In the genomic region with DNA sequence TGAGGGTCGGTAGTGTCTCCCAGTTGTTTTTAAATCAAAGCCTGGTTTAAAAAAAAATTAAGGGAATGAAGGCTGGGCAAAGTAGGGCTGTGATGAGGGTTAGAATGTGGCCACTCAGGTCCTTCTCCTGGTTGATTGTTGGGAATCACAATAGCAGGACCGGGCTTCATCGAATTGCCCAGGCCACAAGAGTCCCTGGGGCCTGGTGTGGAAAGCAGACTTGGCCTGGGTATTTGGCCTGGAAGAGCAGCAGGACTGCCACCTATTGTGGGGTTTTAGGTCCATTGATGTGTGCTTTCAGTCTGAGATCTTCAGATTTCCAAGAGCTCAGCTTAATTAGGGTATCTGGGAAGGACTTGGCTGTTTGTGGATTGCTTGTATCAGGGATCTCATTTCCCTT, we compare ENCODE assay signal across 7 mouse cellular contexts. TPM values are rescaled to one million over a fixed set of nuclear protein-coding genes. Genes with fewer than 3 reads are reported as not detected.
A peak's percentile ranks its signal among the peaks of the same experiment; 100 is the strongest.
DNase-seq lines count a peak whose midpoint lies in the region; ATAC-seq and TF ChIP-seq lines count a peak whose summit lies in the region.

No protein-coding gene starts in this region.

- intact Hi-C loops in left cerebral cortex, postnatal 10 days (cut with DNase I): loop anchor here (5.0 kb wide), 1 partner anchor 65 kb away; the partner anchor contains the start of genes Rangap1 and Zc3h7b

- H3K27me3 ChIP-seq in lung, embryonic 15.5 days: no peaks in the 10 kb centered on the region
- no peaks in the 10 kb centered on the region for H3K27me3 ChIP-seq in limb, embryonic 11.5 days (ENCODE audit: control insufficient read depth, insufficient read depth, low read length)
- no peaks in the 10 kb centered on the region for H3K27me3 ChIP-seq in stomach, embryonic 15.5 days (replicated peaks)

- WGBS in lung, embryonic 15.5 days: 44% methylated on average over 3 of the region's 3 CpGs
- WGBS in limb, embryonic 11.5 days: 53% methylated on average over 3 of the region's 3 CpGs
- WGBS in stomach, embryonic 15.5 days: 43% methylated on average over 3 of the region's 3 CpGs

- H3K4me1 ChIP-seq in lung, embryonic 15.5 days: peaks cover 42% of the 10 kb centered on the region
- peaks cover 6% of the 10 kb centered on the region for H3K4me1 ChIP-seq in embryonic fibroblast, embryonic 13.5 days (ENCODE audit: control insufficient read depth, insufficient read depth, low read length)
- H3K4me1 ChIP-seq in limb, embryonic 11.5 days (ENCODE audit: control insufficient read depth, insufficient read depth, low read length): 0 out of 2 replicates have a peak, but pooled peaks cover 6% of the 10 kb centered on the region
- H3K4me1 ChIP-seq in stomach, embryonic 15.5 days: peaks cover 14% of the 10 kb centered on the region

- DNase-seq in lung, postnatal 25 days (ENCODE audit: low spot score): no peak
- no peak for DNase-seq in limb, embryonic 11.5 days (ENCODE audit: low spot score)
- no peak for DNase-seq in left cerebral cortex, postnatal 10 days (ENCODE audit: extremely low spot score in 1 of 2, low spot score in 2 of 2)

- ATAC-seq in lung, embryonic 15.5 days (ENCODE audit: borderline replicate concordance, extremely low read depth, low FRiP score, low TSS enrichment): no peak
- no peak for ATAC-seq in limb, embryonic 11.5 days (ENCODE audit: insufficient number of reproducible peaks, low FRiP score, low TSS enrichment, low read depth)
- no peak for ATAC-seq in stomach, embryonic 15.5 days (ENCODE audit: insufficient read depth, low FRiP score, low read depth)
- no peak for ATAC-seq in inflammation-experienced regulatory T-cells, adult 6 months

- no peaks in the 10 kb centered on the region for H3K9me3 ChIP-seq in lung, embryonic 15.5 days
- no peaks in the 10 kb centered on the region for H3K9me3 ChIP-seq in limb, embryonic 11.5 days (ENCODE audit: control insufficient read depth, low read length)
- no peaks in the 10 kb centered on the region for H3K9me3 ChIP-seq in stomach, embryonic 15.5 days

- peak overlapping the region; percentile 94 for H3K4me2 ChIP-seq in lung, embryonic 15.5 days
- H3K4me2 ChIP-seq in limb, embryonic 11.5 days (ENCODE audit: low read depth, severe bottlenecking): peak overlapping the region; percentile 81
- peak overlapping the region; percentile 72 for H3K4me2 ChIP-seq in stomach, embryonic 15.5 days

- 0 out of 2 replicates have a peak overlapping the region, but pooled peaks have one; percentile 97 for H3K27ac ChIP-seq in lung, embryonic 15.5 days
- H3K27ac ChIP-seq in embryonic fibroblast, embryonic 13.5 days (ENCODE audit: insufficient read depth, low read length): peak overlapping the region; percentile 74
- H3K27ac ChIP-seq in limb, embryonic 11.5 days (replicated peaks; ENCODE audit: low read depth, low read length): no peak overlapping the region
- H3K27ac ChIP-seq in stomach, embryonic 15.5 days: 0 out of 2 replicates have a peak overlapping the region, but pooled peaks have one; percentile 11

- H3K4me3 ChIP-seq in lung, embryonic 15.5 days: peak overlapping the region; percentile 83
- H3K4me3 ChIP-seq in embryonic fibroblast, embryonic 13.5 days (ENCODE audit: insufficient read depth, low read length): peak overlapping the region; percentile 74
- H3K4me3 ChIP-seq in limb, embryonic 11.5 days (ENCODE audit: low read depth, low read length): peak overlapping the region; percentile 75
- peak overlapping the region; percentile 80 for H3K4me3 ChIP-seq in stomach, embryonic 15.5 days (replicated peaks)

- no peak for TF ChIP-seq CTCF in embryonic fibroblast, embryonic 13.5 days (IDR thresholded peaks at IDR 0.05; ENCODE audit: borderline replicate concordance, insufficient read depth, low read length)

- TF ChIP-seq POLR2A in embryonic fibroblast, embryonic 13.5 days (IDR thresholded peaks at IDR 0.05; ENCODE audit: low read depth, low read length): no peak

- peak overlapping the region; percentile 80; the same call in 1 of the 2 replicates for H3K9ac ChIP-seq in lung, embryonic 15.5 days
- H3K9ac ChIP-seq in limb, embryonic 11.5 days (ENCODE audit: low read length): peak overlapping the region; percentile 72
- H3K9ac ChIP-seq in stomach, embryonic 15.5 days: no peak overlapping the region

- peaks cover 22% of the 10 kb centered on the region for H3K36me3 ChIP-seq in lung, embryonic 15.5 days
- H3K36me3 ChIP-seq in limb, embryonic 11.5 days (ENCODE audit: control insufficient read depth, insufficient read depth, low read length): peaks cover 4% of the 10 kb centered on the region; the same call in 1 of the 2 replicates
- H3K36me3 ChIP-seq in stomach, embryonic 15.5 days: 0 out of 2 replicates have a peak, but pooled peaks cover 6% of the 10 kb centered on the region

RNA-seq across cellular contexts. Expression of gene Tef, which starts 10.1 kb away (rescaled TPM):
- 27.4 and 31.4 TPM in 2 replicates for polyA plus RNA-seq in lung, embryonic 15.5 days (2015; fragmentation: Nextera tagmentation; extraction: Ambion mirVana)
- 37.4 and 43.1 TPM in 2 replicates for polyA plus RNA-seq in embryonic fibroblast, embryonic 13.5 days (2011; ENCODE audit: insufficient read length, low read depth, missing spikeins)
- 13.7 and 14.6 TPM in 2 replicates for polyA plus RNA-seq in limb, embryonic 11.5 days (2014; fragmentation: Nextera tagmentation; extraction: Ambion mirVana)
- polyA plus RNA-seq in stomach, embryonic 15.5 days (2015; fragmentation: Nextera tagmentation; extraction: Ambion mirVana): 24.1 and 24.6 TPM in 2 replicates
- total RNA-seq in left cerebral cortex, postnatal 10 days (2021): 100 to 1,000 TPM; 121 to 143 TPM
- polyA plus RNA-seq in inflammation-experienced regulatory T-cells, adult 6 months (2017; shearing (Covaris generic)): 10 to 100 TPM in 1 of 3 experiments, 1 to 10 TPM in 2; 2.3 to 14.0 (median 8.8) TPM

RNA-seq across cellular contexts. Expression of gene Tob2, which starts 46.3 kb away (rescaled TPM):
- polyA plus RNA-seq in lung, embryonic 15.5 days (2015; fragmentation: Nextera tagmentation; extraction: Ambion mirVana): 27.0 and 29.1 TPM in 2 replicates
- polyA plus RNA-seq in embryonic fibroblast, embryonic 13.5 days (2011; ENCODE audit: insufficient read length, low read depth, missing spikeins): 21.4 and 22.8 TPM in 2 replicates
- polyA plus RNA-seq in limb, embryonic 11.5 days (2014; fragmentation: Nextera tagmentation; extraction: Ambion mirVana): 16.7 and 16.8 TPM in 2 replicates
- 26.6 and 27.9 TPM in 2 replicates for polyA plus RNA-seq in stomach, embryonic 15.5 days (2015; fragmentation: Nextera tagmentation; extraction: Ambion mirVana)
- total RNA-seq in left cerebral cortex, postnatal 10 days (2021): 10 to 100 TPM; 25.5 to 29.9 TPM
- 10 to 100 TPM; 29.7 to 45.8 (median 34.0) TPM for polyA plus RNA-seq in inflammation-experienced regulatory T-cells, adult 6 months (2017; shearing (Covaris generic))

RNA-seq across cellular contexts. Expression of gene Phf5a, which starts 59.4 kb away (rescaled TPM):
- 172 and 183 TPM in 2 replicates for polyA plus RNA-seq in lung, embryonic 15.5 days (2015; fragmentation: Nextera tagmentation; extraction: Ambion mirVana)
- 53.0 and 71.3 TPM in 2 replicates for polyA plus RNA-seq in embryonic fibroblast, embryonic 13.5 days (2011; ENCODE audit: insufficient read length, low read depth, missing spikeins)
- polyA plus RNA-seq in limb, embryonic 11.5 days (2014; fragmentation: Nextera tagmentation; extraction: Ambion mirVana): 240 and 243 TPM in 2 replicates
- polyA plus RNA-seq in stomach, embryonic 15.5 days (2015; fragmentation: Nextera tagmentation; extraction: Ambion mirVana): 128 and 134 TPM in 2 replicates
- 10 to 100 TPM; 42.6 to 44.5 TPM for total RNA-seq in left cerebral cortex, postnatal 10 days (2021)
- 100 to 1,000 TPM in 1 of 3 experiments, 10 to 100 TPM in 2; 79.6 to 117 (median 95.2) TPM for polyA plus RNA-seq in inflammation-experienced regulatory T-cells, adult 6 months (2017; shearing (Covaris generic))

RNA-seq across cellular contexts. Expression of gene Aco2, which starts 59.8 kb away (rescaled TPM):
- polyA plus RNA-seq in lung, embryonic 15.5 days (2015; fragmentation: Nextera tagmentation; extraction: Ambion mirVana): 164 and 173 TPM in 2 replicates
- 143 and 150 TPM in 2 replicates for polyA plus RNA-seq in embryonic fibroblast, embryonic 13.5 days (2011; ENCODE audit: insufficient read length, low read depth, missing spikeins)
- 158 and 162 TPM in 2 replicates for polyA plus RNA-seq in limb, embryonic 11.5 days (2014; fragmentation: Nextera tagmentation; extraction: Ambion mirVana)
- 153 and 185 TPM in 2 replicates for polyA plus RNA-seq in stomach, embryonic 15.5 days (2015; fragmentation: Nextera tagmentation; extraction: Ambion mirVana)
- 100 to 1,000 TPM; 392 to 412 TPM for total RNA-seq in left cerebral cortex, postnatal 10 days (2021)
- 100 to 1,000 TPM in 1 of 3 experiments, 10 to 100 TPM in 2; 83.2 to 115 (median 93.9) TPM for polyA plus RNA-seq in inflammation-experienced regulatory T-cells, adult 6 months (2017; shearing (Covaris generic))
